ENCODE assay signal across 31 mouse cellular contexts in genomic region chr3:55181766-55182165, GRCm38 (mm10). TPM values are rescaled to one million over a fixed set of nuclear protein-coding genes. Genes with fewer than 3 reads are reported as not detected.
DNase-seq lines count a peak whose midpoint lies in the region; ATAC-seq and TF ChIP-seq lines count a peak whose summit lies in the region.
"Had no signal": no experiment of that assay in that cellular context is flagged by ENCODE, and none has a peak within 500 bp of the region (broad histone marks: within the 10 kb centered on the region; RNA-seq: fewer than 3 reads in every experiment).

Sohlh2 (plus strand) TSS chr3:55182028.

- H3K9me3 ChIP-seq in hindbrain, embryonic 15.5 days: no peaks in the 10 kb centered on the region
- H3K9me3 ChIP-seq in hindbrain, embryonic 16.5 days (ENCODE audit: control insufficient read depth, low read length): no peaks in the 10 kb centered on the region
- no peaks in the 10 kb centered on the region for H3K9me3 ChIP-seq in ES-Bruce4 (replicated peaks; ENCODE audit: control insufficient read depth, insufficient read depth, low read length, poor library complexity, severe bottlenecking)
- no peaks in the 10 kb centered on the region for H3K9me3 ChIP-seq in stomach, postnatal 0 days (ENCODE audit: control insufficient read depth, low read length)
- H3K9me3 ChIP-seq: forebrain, embryonic 13.5 days; kidney, embryonic 15.5 days; liver, embryonic 13.5 days had no signal

- TF ChIP-seq POLR2A in ES-Bruce4 (IDR thresholded peaks at IDR 0.05; ENCODE audit: insufficient read depth, low read length): no peak

- H3K4me3 ChIP-seq in hindbrain, embryonic 15.5 days: no peak within 1 kb of the TSS
- no peak within 1 kb of the TSS for H3K4me3 ChIP-seq in hindbrain, embryonic 16.5 days (ENCODE audit: low read length)
- H3K4me3 ChIP-seq in ES-Bruce4 (ENCODE audit: low read depth, low read length): peak within 1 kb of the TSS; percentile 43
- no peak within 1 kb of the TSS for H3K4me3 ChIP-seq in stomach, postnatal 0 days (ENCODE audit: low read depth, low read length)
- H3K4me3 ChIP-seq: forebrain, embryonic 13.5 days; heart, adult 2 months; kidney, embryonic 15.5 days; liver, embryonic 13.5 days had no signal

- peak; percentile 27; the same call in 1 of the 2 replicates for ATAC-seq in hindbrain, embryonic 15.5 days (ENCODE audit: low FRiP score, low read depth)
- ATAC-seq in hindbrain, embryonic 16.5 days: no peak
- ATAC-seq in stomach, postnatal 0 days (ENCODE audit: low FRiP score, low TSS enrichment): peak; percentile 21; the same call in 1 of the 2 replicates
- ATAC-seq in erythroblast, adult 5-6 weeks (replicated peaks; ENCODE audit: low FRiP score, poor library complexity, severe bottlenecking): no peak
- ATAC-seq: activated CD4-positive, CD25-positive, alpha-beta regulatory T cell, adult 4 months; forebrain, embryonic 13.5 days had no signal

- no peaks in the 10 kb centered on the region for H3K4me1 ChIP-seq in hindbrain, embryonic 15.5 days (replicated peaks)
- no peaks in the 10 kb centered on the region for H3K4me1 ChIP-seq in hindbrain, embryonic 16.5 days (ENCODE audit: control insufficient read depth, insufficient read depth, low read depth, low read length)
- no peaks in the 10 kb centered on the region for H3K4me1 ChIP-seq in ES-Bruce4 (ENCODE audit: control insufficient read depth, insufficient read depth, low read length)
- no peaks in the 10 kb centered on the region for H3K4me1 ChIP-seq in stomach, postnatal 0 days (replicated peaks; ENCODE audit: control insufficient read depth, insufficient read depth)
- H3K4me1 ChIP-seq: forebrain, embryonic 13.5 days; kidney, embryonic 15.5 days; liver, embryonic 13.5 days had no signal

- no peak within 1 kb of the TSS for H3K27ac ChIP-seq in hindbrain, embryonic 15.5 days (replicated peaks)
- H3K27ac ChIP-seq in hindbrain, embryonic 16.5 days (ENCODE audit: low read depth, low read length): no peak within 1 kb of the TSS
- no peak within 1 kb of the TSS for H3K27ac ChIP-seq in ES-Bruce4 (ENCODE audit: insufficient read depth, low read length)
- H3K27ac ChIP-seq in stomach, postnatal 0 days (replicated peaks): no peak within 1 kb of the TSS
- H3K27ac ChIP-seq: forebrain, embryonic 13.5 days; heart, adult 2 months; kidney, embryonic 15.5 days; liver, embryonic 13.5 days had no signal

- no peak within 1 kb of the TSS for H3K4me2 ChIP-seq in hindbrain, embryonic 15.5 days
- no peak within 1 kb of the TSS for H3K4me2 ChIP-seq in hindbrain, embryonic 16.5 days (ENCODE audit: low read length)
- no peak within 1 kb of the TSS for H3K4me2 ChIP-seq in stomach, postnatal 0 days (replicated peaks; ENCODE audit: low read depth)
- H3K4me2 ChIP-seq: forebrain, embryonic 13.5 days; kidney, embryonic 15.5 days; liver, embryonic 13.5 days had no signal

- WGBS in hindbrain, embryonic 15.5 days: 95% methylated on average over 22 of the region's 22 CpGs
- 96% methylated on average over 22 of the region's 22 CpGs for WGBS in hindbrain, embryonic 16.5 days
- WGBS in stomach, postnatal 0 days: 93% methylated on average over 22 of the region's 22 CpGs

- TF ChIP-seq EP300 in ES-Bruce4 (IDR thresholded peaks at IDR 0.05; ENCODE audit: insufficient read depth, low read depth, low read length): no peak
- no peak for TF ChIP-seq EP300 in stomach, postnatal 0 days (optimal IDR thresholded peaks at IDR 0.05)

- DNase-seq in MN1 (ENCODE audit: low spot score): peak; percentile 97
- no peak for DNase-seq in stomach, postnatal 0 days (ENCODE audit: low spot score)
- no peak for DNase-seq in T-cell, adult 2 months (ENCODE audit: low spot score)
- DNase-seq: adrenal gland, postnatal 25 days; B cell, adult 2 months; cerebellum, adult 8-10 months; cerebellum, postnatal 36 days; gastrocnemius, postnatal 36 days; heart, adult 2 months; kidney, adult 11 months; kidney, postnatal 36 days; liver, embryonic 13.5 days; lung, adult 2 months; lung, postnatal 14 days; spleen, adult 18-20 months had no signal

- H3K9ac ChIP-seq in hindbrain, embryonic 15.5 days: no peak within 1 kb of the TSS
- H3K9ac ChIP-seq in hindbrain, embryonic 16.5 days (ENCODE audit: low read depth, low read length): no peak within 1 kb of the TSS
- H3K9ac ChIP-seq in ES-Bruce4 (ENCODE audit: low read depth, poor library complexity, severe bottlenecking): no peak within 1 kb of the TSS
- no peak within 1 kb of the TSS for H3K9ac ChIP-seq in stomach, postnatal 0 days (ENCODE audit: low read length)
- H3K9ac ChIP-seq: forebrain, embryonic 13.5 days; kidney, embryonic 15.5 days; liver, embryonic 13.5 days had no signal

- no peaks in the 10 kb centered on the region for H3K27me3 ChIP-seq in hindbrain, embryonic 15.5 days
- no peaks in the 10 kb centered on the region for H3K27me3 ChIP-seq in hindbrain, embryonic 16.5 days (replicated peaks; ENCODE audit: control insufficient read depth, insufficient read depth, low read length)
- H3K27me3 ChIP-seq in ES-Bruce4 (ENCODE audit: control insufficient read depth, insufficient read depth, low read length, poor library complexity, severe bottlenecking): no peaks in the 10 kb centered on the region
- no peaks in the 10 kb centered on the region for H3K27me3 ChIP-seq in stomach, postnatal 0 days (ENCODE audit: control insufficient read depth, insufficient read depth, low read length)
- H3K27me3 ChIP-seq: CH12.LX; forebrain, embryonic 13.5 days; kidney, embryonic 15.5 days; liver, embryonic 13.5 days had no signal

- no peaks in the 10 kb centered on the region for H3K36me3 ChIP-seq in hindbrain, embryonic 15.5 days
- no peaks in the 10 kb centered on the region for H3K36me3 ChIP-seq in hindbrain, embryonic 16.5 days (ENCODE audit: control insufficient read depth, insufficient read depth, low read length)
- H3K36me3 ChIP-seq in ES-Bruce4 (ENCODE audit: control insufficient read depth, insufficient read depth, low read length, poor library complexity, severe bottlenecking): no peaks in the 10 kb centered on the region
- H3K36me3 ChIP-seq in stomach, postnatal 0 days (ENCODE audit: control insufficient read depth, insufficient read depth, low read length): no peaks in the 10 kb centered on the region
- H3K36me3 ChIP-seq: kidney, embryonic 15.5 days; liver, embryonic 13.5 days had no signal

- TF ChIP-seq CTCF in ES-Bruce4 (IDR thresholded peaks at IDR 0.05; ENCODE audit: low read depth, low read length): no peak
- TF ChIP-seq CTCF in stomach, postnatal 0 days (IDR thresholded peaks at IDR 0.05; ENCODE audit: low read depth): no peak

RNA-seq across cellular contexts. Expression of gene Sohlh2, which starts in this region (rescaled TPM):
- 0.10 and 0.12 TPM in 2 replicates for polyA plus RNA-seq in hindbrain, embryonic 15.5 days (2015; fragmentation: Nextera tagmentation; extraction: Ambion mirVana)
- 0.06 TPM in 1 of 2 replicates, not detected in the other for polyA plus RNA-seq in hindbrain, embryonic 16.5 days (2015; fragmentation: Nextera tagmentation; extraction: Ambion mirVana)
- 3.6 and 3.8 TPM in 2 replicates for polyA plus RNA-seq in ES-Bruce4 (2011; ENCODE audit: insufficient read depth, insufficient read length, low read depth, missing spikeins)
- not detected in 2 replicates for polyA plus RNA-seq in stomach, postnatal 0 days (2015; fragmentation: Nextera tagmentation; extraction: Ambion mirVana)
- not detected in 2 replicates for total RNA-seq in erythroblast, adult 5-6 weeks (2015; ENCODE audit: low replicate concordance)
- total RNA-seq in erythroblast, adult 5-6 weeks (2017; ENCODE audit: low replicate concordance): not detected in 2 replicates
- total RNA-seq: adrenal gland, postnatal 25 days; CH12.LX; gastrocnemius, adult 18-20 months; gastrocnemius, postnatal 36 days; heart, adult 2 months; hematopoietic stem cell, adult 5-6 weeks; left cerebral cortex, postnatal 25 days; megakaryocyte progenitor cell, adult 5-6 weeks; monocyte, adult 5-6 weeks; neutrophil, adult 5-6 weeks had no signal
- polyA plus RNA-seq: activated CD4-positive, CD25-positive, alpha-beta regulatory T cell, adult 4 months; brain, embryonic 14.5 days; forebrain, embryonic 13.5 days; heart, adult 2 months; kidney, embryonic 15.5 days; liver, embryonic 13.5 days; lung, adult 2 months; thymus, postnatal 0 days had no signal

Comparison
In these comparisons a context has a peak if more than half of its experiments do, and no peak if none do; other contexts are left out.
1. Peak in ATAC-seq in hindbrain, embryonic 15.5 days; RNA of the gene not detected or under 1 TPM.
2. Peak in ATAC-seq in stomach, postnatal 0 days; RNA of the gene not detected or under 1 TPM.